Mouse (Mus musculus) hematopoietic stem cell, adult 5-6 weeks (primary cell): ENCODE results near the gene Gm37240. TPM values are rescaled to one million over a fixed set of nuclear protein-coding genes. Genes with fewer than 3 reads are reported as not detected.

Experiments used
- ATAC-seq, 2 experiments: fragments of 125-278 bp in 1 of 2; replicated peaks in 1 of 2; 2 replicates each; pipeline ENCODE4 v1.8.0; 2016 to 2017; ENCODE audit warnings: inconsistent platforms in 2 of 2, mild to moderate bottlenecking in 2 of 2, moderate number of reproducible peaks in 2 of 2, low read depth in 1 of 2, moderate TSS enrichment in 1 of 2; ENCODE audit not compliant: low FRiP score in 2 of 2, poor library complexity in 2 of 2, severe bottlenecking in 2 of 2, insufficient read depth in 1 of 2, low TSS enrichment in 1 of 2
- total RNA-seq: library from RNA; stranded (forward); fragments of 172-1452, 232-1000 nt; gene quantifications from 2 replicates; pipeline ENCODE4 v1.2.3, GENCODE M21; 2017

Gm37240 gene
- total RNA-seq, 1 experiment from 2014 or later: not detected

GRCm38 (mm10) chr3:85391756-85392155 is 495.6 kb downstream of the Gm37240 start:
- no peak for ATAC-seq

DNA sequence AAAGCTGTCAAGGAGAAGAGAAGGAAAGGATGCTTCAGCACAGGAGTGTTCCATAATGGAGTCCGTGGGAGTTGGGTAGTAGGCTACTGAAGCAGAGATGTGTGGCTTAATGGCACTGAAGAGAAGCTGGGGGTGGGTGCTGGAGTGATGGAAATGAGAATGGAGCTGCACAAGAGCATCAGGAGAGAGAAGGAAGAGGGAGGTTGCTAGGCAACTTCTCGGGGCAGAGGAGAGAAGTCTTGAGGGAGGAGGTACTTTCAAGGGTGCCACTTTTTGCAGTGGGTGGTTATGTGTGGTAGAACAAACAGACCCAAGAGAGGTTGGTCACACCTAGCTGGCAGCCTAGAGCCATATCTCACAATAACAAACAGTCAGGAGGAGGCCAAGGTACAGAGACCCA is 496.2 kb downstream of the Gm37240 start:
- no peak for ATAC-seq

DNA sequence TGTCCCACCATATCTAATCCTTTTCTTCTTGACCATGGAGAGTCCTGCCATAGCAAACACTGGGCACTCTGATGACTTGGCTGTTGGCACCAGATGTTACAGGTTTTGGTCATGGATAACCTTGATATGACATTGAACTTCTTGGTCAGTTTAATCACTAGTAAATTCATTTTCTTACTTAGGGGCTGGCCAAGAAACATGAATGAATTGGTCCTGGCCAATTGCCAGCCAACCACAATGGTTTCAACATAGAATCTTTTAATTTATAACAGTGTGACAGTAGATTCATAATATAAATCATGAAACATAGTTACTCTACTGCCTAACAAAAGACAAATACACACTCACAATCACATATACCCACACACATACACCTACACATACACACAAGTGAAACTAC is 501.9 kb downstream of the Gm37240 start:
- ATAC-seq: no peak

- no peak for ATAC-seq
Observed at GRCm38 (mm10) chr3:85383330-85383729, 504.0 kb downstream of the Gm37240 start.

- no peak for ATAC-seq
Observed at GRCm38 (mm10) chr3:85378703-85379395, 508.5 kb downstream of the Gm37240 start.

GRCm38 (mm10) chr3:85377946-85378702 is 509.2 kb downstream of the Gm37240 start:
- ATAC-seq: no peak

- ATAC-seq: no peak
Observed at GRCm38 (mm10) chr3:85377505-85377904, 509.8 kb downstream of the Gm37240 start.

- ATAC-seq: no peak
Observed at GRCm38 (mm10) chr3:85376541-85376940, 510.8 kb downstream of the Gm37240 start.

DNA sequence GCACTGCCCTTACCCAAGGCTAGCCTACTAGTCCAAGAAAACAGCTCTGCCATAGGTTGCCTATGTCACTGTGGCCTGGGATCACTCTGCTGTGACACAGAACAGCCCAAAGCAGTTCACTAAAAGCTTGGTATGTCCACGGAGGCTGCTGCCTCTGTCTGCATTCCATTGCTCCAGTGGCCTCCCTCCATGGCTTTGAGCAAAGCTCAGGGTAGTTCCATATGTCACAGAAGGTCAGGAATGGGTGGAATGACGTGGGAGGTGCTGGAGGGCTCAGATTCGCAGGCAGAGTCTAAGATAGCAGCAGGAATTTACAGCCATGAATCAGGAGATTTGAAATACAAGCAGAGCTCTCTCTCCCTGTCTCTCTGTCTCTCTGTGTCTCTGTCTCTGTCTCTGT is 514.3 kb downstream of the Gm37240 start:
- ATAC-seq: no peak

GRCm38 (mm10) chr3:85369847-85370246 is 517.5 kb downstream of the Gm37240 start:
- ATAC-seq: no peak

- no peak for ATAC-seq
Observed at GRCm38 (mm10) chr3:85369157-85369556, 518.2 kb downstream of the Gm37240 start.

- ATAC-seq: no peak
Observed at GRCm38 (mm10) chr3:85368354-85369120, 518.8 kb downstream of the Gm37240 start.

- no peak for ATAC-seq
Observed at GRCm38 (mm10) chr3:85364591-85365343, 522.6 kb downstream of the Gm37240 start.

GRCm38 (mm10) chr3:85362883-85363282 is 524.4 kb downstream of the Gm37240 start:
- no peak for ATAC-seq

DNA sequence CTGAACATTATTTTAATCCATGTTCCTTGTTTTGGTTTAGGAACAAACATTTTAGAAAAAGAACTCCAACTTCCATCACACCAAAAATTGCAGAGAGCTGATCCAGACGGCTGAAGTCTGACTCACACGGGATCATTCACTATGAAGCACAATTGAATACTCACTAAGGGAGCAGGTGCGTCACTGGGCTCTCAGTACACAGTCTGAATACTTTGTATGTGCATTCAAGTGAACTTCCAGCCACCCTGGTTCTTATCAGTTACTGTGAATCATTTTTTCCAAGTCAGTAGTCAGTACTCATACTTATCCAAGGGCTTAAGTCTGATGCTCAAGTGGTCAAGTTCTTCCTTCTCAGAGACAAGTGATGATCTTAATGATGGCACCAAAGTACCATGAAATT is 530.9 kb downstream of the Gm37240 start:
- no peak for ATAC-seq

DNA sequence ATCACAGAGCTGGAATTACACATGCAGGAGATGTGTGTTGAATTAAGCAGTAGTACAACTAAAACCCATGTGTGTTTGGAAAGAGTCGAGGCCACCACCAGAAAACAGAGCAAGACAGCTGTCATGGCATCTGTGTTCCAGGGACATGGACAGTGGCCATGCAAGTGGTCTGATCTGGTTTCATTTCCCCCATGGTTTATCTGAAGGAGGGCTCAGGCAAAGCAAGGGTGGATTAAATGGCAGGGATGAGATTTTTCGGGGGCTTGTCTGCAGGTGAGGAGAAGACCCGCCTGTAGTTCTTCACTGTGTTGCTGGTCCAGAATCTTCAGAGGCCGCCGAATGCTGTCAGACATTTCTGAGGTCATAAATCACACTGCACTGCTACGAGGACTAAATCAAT is 539.3 kb downstream of the Gm37240 start:
- ATAC-seq: no peak

DNA sequence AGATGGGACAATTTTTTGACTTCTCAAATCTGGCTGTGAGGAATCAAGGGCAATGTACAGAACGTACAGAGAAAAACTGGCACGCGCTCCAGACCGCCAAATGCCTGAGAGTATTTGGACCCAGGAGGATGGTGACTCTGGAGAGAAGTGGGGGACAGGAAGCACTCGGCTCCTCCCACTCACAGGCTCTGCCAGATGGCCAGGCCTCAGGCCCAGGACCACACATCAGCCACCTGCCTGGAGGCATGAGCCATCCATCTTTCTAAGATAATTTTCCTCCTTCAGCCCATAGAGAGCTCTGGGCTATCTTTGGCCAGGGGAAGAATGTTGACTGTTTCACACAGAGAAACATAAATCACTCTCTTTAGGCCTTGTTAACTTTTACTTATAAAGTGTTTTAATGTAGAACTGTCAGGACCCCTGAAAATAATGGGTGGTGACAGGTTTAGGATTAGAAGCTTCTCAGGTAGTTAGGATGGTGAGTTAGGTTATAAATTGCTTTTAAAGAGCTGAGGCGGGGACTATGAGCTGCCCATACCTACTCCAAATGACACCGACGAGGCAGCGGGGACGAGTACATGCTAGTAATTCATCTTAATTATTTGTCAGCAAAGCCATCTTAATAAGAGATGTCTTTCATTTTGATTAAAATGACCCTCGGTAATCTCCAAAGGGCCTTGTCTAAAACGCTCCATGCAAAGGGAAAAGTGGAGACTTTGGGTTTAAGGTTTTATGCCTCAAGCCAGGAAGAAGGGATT is 546.0 kb downstream of the Gm37240 start:
- ATAC-seq: no peak
